Mouse (Mus musculus): ENCODE results near the gene Cdc14b. TPM values are rescaled to one million over a fixed set of nuclear protein-coding genes. Genes with fewer than 3 reads are reported as not detected.

Gene Cdc14b
- polyA plus RNA-seq, 1 experiment from 2014 or later, result 8.6 TPM

DNA sequence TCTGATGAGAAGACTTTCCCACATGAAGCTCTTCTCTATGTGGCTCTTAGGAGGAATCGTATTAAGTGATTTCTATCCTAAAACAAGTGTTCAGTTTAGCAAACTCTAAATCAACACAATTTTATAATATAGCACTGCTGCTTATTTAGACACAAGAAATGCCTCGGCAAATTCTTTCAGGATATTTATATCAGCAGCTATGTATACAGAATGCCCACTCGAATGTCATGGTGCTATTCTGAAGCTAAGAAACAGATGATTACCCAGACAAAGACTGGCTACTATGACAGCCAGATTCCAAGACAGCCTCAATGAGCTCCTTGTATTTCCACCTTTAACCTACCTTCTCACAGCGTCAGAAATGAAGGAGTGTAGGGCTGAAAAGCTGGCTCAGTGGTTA, 42.0 kb downstream of the Cdc14b start:
- Histone ChIP-seq H3K4me1 (replicated peaks; ENCODE audit: control insufficient read depth, insufficient read depth, low read length) (no peaks in the 10 kb centered on the region), H3K4me3 (ENCODE audit: low read length) (no peak overlapping the region), H3K4me2 (ENCODE audit: low read depth, low read length) (no peak overlapping the region), H3K36me3 (ENCODE audit: control insufficient read depth, insufficient read depth, low read length) (no peaks in the 10 kb centered on the region), H3K27me3 (ENCODE audit: control insufficient read depth, insufficient read depth, low read depth, low read length) (no peaks in the 10 kb centered on the region), H3K27ac (ENCODE audit: low read length) (no peak overlapping the region), H3K9ac (ENCODE audit: low read length) (no peak overlapping the region), H3K9me3 (ENCODE audit: control insufficient read depth, low read length) (no peaks in the 10 kb centered on the region)
- ATAC-seq (ENCODE audit: low read depth), result no peak
- WGBS, result 64% methylated on average over 4 of the region's 4 CpGs

DNA sequence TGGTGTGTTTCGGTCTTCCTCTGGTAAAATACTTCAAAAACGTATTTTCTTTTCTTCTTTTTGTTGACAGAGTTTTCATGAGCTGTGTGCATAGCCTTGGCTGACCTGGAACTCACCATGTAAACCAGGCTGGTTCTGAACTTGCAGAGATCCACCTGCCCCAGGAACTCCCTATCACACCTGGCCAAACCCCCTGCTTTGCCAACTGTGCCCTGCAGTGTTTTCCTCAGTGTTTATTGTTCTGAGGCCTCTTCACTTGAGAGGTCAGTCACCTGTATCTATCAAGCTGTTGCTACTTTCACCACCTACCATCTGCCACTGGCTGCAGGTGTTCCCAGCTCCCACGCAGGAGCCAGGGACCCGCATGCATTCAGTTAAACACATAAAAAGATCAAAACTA, 48.4 kb downstream of the Cdc14b start:
- H3K4me2 ChIP-seq (ENCODE audit: low read depth, low read length), result no peak overlapping the region
- no peak overlapping the region for H3K4me3 ChIP-seq (ENCODE audit: low read length)
- no peaks in the 10 kb centered on the region for H3K9me3 ChIP-seq (ENCODE audit: control insufficient read depth, low read length)
- 73% methylated on average over 4 of the region's 4 CpGs for WGBS
- H3K36me3 ChIP-seq (ENCODE audit: control insufficient read depth, insufficient read depth, low read length), result no peaks in the 10 kb centered on the region
- ATAC-seq (ENCODE audit: low read depth), result no peak
- no peaks in the 10 kb centered on the region for H3K27me3 ChIP-seq (ENCODE audit: control insufficient read depth, insufficient read depth, low read depth, low read length)
- H3K4me1 ChIP-seq (replicated peaks; ENCODE audit: control insufficient read depth, insufficient read depth, low read length), result no peaks in the 10 kb centered on the region
- H3K27ac ChIP-seq (ENCODE audit: low read length), result no peak overlapping the region
- H3K9ac ChIP-seq (ENCODE audit: low read length), result no peak overlapping the region

DNA sequence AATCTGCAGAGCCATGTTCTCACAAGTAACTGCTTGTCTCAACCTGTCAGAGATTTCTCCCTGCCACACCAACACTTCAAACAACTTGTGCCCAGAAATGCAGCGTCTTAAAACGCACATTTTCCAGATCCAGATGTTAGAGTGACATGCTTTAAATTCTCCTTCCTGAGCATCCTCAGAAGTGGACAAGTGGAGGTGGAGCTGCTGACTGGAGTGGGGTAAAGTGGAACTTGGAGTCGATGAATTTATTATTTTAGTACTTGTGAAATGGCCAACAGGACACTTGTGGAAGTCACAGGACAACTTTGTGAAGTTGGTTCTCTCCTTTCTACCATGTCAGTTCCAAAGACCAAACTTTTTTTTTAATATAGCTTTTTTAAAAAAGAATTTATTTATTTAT, 49.4 kb downstream of the Cdc14b start:
- no peaks in the 10 kb centered on the region for H3K36me3 ChIP-seq (ENCODE audit: control insufficient read depth, insufficient read depth, low read length)
- H3K27ac ChIP-seq (ENCODE audit: low read length), result no peak overlapping the region
- H3K9ac ChIP-seq (ENCODE audit: low read length), result no peak overlapping the region
- no peak for ATAC-seq (ENCODE audit: low read depth)
- H3K27me3 ChIP-seq (ENCODE audit: control insufficient read depth, insufficient read depth, low read depth, low read length), result no peaks in the 10 kb centered on the region
- H3K4me1 ChIP-seq (replicated peaks; ENCODE audit: control insufficient read depth, insufficient read depth, low read length), result no peaks in the 10 kb centered on the region
- H3K4me2 ChIP-seq (ENCODE audit: low read depth, low read length), result no peak overlapping the region
- 41% methylated on average over 3 of the region's 3 CpGs for WGBS
- no peaks in the 10 kb centered on the region for H3K9me3 ChIP-seq (ENCODE audit: control insufficient read depth, low read length)
- H3K4me3 ChIP-seq (ENCODE audit: low read length), result no peak overlapping the region

DNA sequence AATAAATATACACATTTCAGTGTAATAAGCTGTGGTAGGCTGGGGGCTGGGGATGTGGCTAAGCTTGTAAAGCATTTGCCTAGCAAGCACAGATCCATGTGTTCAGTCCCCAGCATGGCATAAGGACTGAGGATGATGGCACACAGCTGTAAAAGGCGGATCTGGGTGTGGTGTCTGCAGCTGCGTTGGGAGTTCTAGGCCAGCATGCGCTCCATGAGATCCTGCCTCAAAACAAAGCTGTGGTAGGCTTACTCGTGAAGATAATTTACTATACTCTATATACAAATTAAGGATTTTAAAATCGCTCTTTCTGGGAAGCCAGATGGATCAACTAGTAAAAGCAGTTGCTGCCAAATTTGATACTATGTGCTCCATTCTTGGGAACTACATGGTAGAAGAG, 60.2 kb downstream of the Cdc14b start:
- H3K4me2 ChIP-seq (ENCODE audit: low read depth, low read length), result no peak overlapping the region
- no peaks in the 10 kb centered on the region for H3K27me3 ChIP-seq (ENCODE audit: control insufficient read depth, insufficient read depth, low read depth, low read length)
- no peak overlapping the region for H3K4me3 ChIP-seq (ENCODE audit: low read length)
- H3K9me3 ChIP-seq (ENCODE audit: control insufficient read depth, low read length), result no peaks in the 10 kb centered on the region
- H3K4me1 ChIP-seq (replicated peaks; ENCODE audit: control insufficient read depth, insufficient read depth, low read length), result no peaks in the 10 kb centered on the region
- no peak overlapping the region for H3K9ac ChIP-seq (ENCODE audit: low read length)
- no peaks in the 10 kb centered on the region for H3K36me3 ChIP-seq (ENCODE audit: control insufficient read depth, insufficient read depth, low read length)
- 87% methylated on average over 5 of the region's 5 CpGs for WGBS
- H3K27ac ChIP-seq (ENCODE audit: low read length), result no peak overlapping the region
- no peak for ATAC-seq (ENCODE audit: low read depth)

DNA sequence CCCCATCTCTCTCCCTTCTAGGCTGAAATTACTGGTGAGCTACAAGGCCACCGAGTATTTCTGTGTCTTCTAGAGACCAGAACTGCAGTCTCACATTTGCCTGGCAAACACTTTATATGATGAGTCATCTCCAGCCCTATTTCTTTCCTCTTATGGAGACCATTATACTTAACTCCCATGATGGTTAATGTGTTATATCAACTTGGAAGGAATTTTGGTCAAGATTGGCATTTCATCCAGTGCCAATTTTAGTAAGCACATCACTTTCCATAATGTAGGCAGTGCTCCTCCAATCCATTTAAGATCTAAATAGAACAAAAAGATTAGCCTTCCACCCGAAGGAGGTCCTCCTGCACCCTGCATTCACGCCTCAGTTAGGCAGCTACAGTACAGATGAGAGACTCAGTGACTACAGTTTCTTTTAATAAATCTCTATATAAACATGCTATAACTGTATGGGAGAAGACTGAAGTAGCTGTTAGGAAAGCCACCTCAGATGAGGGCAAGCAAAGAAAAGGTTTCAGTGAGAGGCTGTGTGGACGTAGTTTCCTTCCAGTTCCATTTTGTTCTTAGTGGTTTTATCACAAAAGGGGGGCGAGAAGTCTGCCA, 63.0 kb downstream of the Cdc14b start:
- Histone ChIP-seq H3K27ac (ENCODE audit: low read length) (no peak overlapping the region), H3K4me1 (replicated peaks; ENCODE audit: control insufficient read depth, insufficient read depth, low read length) (no peaks in the 10 kb centered on the region), H3K9ac (ENCODE audit: low read length) (no peak overlapping the region), H3K9me3 (ENCODE audit: control insufficient read depth, low read length) (no peaks in the 10 kb centered on the region), H3K36me3 (ENCODE audit: control insufficient read depth, insufficient read depth, low read length) (no peaks in the 10 kb centered on the region), H3K4me3 (ENCODE audit: low read length) (no peak overlapping the region), H3K27me3 (ENCODE audit: control insufficient read depth, insufficient read depth, low read depth, low read length) (no peaks in the 10 kb centered on the region), H3K4me2 (ENCODE audit: low read depth, low read length) (no peak overlapping the region)
- ATAC-seq (ENCODE audit: low read depth), result no peak
- 75% methylated on average over 5 of the region's 5 CpGs for WGBS

DNA sequence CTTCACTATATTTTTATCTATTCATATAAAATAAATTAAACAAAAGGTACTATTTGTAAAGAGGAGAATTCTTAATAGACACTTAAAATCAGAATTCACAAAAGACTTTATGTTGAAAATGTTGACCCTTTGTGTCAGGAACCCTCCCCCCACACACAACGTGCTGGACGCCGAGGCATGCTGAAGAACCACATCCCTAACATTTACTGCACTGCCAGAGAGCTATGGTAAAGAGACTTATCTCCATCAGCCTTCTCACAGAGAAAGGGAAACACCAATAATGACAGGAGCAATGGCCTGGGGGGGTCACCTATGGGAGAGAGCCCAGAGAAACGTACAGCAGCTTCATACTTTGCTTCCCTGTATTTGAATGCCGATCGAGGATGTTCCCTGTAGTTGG, 66.9 kb downstream of the Cdc14b start:
- Histone ChIP-seq H3K9me3 (ENCODE audit: control insufficient read depth, low read length) (no peaks in the 10 kb centered on the region), H3K4me2 (ENCODE audit: low read depth, low read length) (no peak overlapping the region), H3K4me3 (ENCODE audit: low read length) (no peak overlapping the region), H3K9ac (ENCODE audit: low read length) (no peak overlapping the region), H3K4me1 (replicated peaks; ENCODE audit: control insufficient read depth, insufficient read depth, low read length) (no peaks in the 10 kb centered on the region), H3K27ac (ENCODE audit: low read length) (no peak overlapping the region), H3K27me3 (ENCODE audit: control insufficient read depth, insufficient read depth, low read depth, low read length) (no peaks in the 10 kb centered on the region), H3K36me3 (ENCODE audit: control insufficient read depth, insufficient read depth, low read length) (no peaks in the 10 kb centered on the region)
- WGBS, result 81% methylated on average over 6 of the region's 6 CpGs
- no peak for ATAC-seq (ENCODE audit: low read depth)

DNA sequence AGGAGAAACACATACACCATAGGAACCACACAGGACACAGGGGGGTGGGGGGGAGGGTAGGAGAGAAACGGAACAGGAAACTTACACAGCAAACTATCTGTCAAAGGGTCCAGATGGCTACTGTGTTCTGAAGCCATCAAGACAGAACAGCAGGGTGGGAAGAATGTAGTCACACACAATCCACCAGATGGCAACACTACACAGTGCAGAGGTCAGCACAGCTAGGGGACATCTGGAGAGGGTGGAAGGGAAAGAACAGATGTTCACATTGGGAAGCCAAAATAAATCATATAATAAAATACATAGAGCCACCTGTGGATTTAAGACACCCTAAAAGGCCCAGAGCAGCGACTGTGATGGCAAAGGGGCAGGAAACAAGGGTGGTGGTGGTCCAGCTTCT, 69.9 kb downstream of the Cdc14b start:
- H3K4me3 ChIP-seq (ENCODE audit: low read length), result no peak overlapping the region
- ATAC-seq (ENCODE audit: low read depth), result peak; percentile 78
- no peaks in the 10 kb centered on the region for H3K4me1 ChIP-seq (replicated peaks; ENCODE audit: control insufficient read depth, insufficient read depth, low read length)
- H3K27ac ChIP-seq (ENCODE audit: low read length), result no peak overlapping the region
- H3K9ac ChIP-seq (ENCODE audit: low read length), result no peak overlapping the region
- WGBS, result 37% methylated on average over 2 of the region's 2 CpGs
- no peaks in the 10 kb centered on the region for H3K36me3 ChIP-seq (ENCODE audit: control insufficient read depth, insufficient read depth, low read length)
- H3K27me3 ChIP-seq (ENCODE audit: control insufficient read depth, insufficient read depth, low read depth, low read length), result no peaks in the 10 kb centered on the region
- H3K4me2 ChIP-seq (ENCODE audit: low read depth, low read length), result no peak overlapping the region
- no peaks in the 10 kb centered on the region for H3K9me3 ChIP-seq (ENCODE audit: control insufficient read depth, low read length)

DNA sequence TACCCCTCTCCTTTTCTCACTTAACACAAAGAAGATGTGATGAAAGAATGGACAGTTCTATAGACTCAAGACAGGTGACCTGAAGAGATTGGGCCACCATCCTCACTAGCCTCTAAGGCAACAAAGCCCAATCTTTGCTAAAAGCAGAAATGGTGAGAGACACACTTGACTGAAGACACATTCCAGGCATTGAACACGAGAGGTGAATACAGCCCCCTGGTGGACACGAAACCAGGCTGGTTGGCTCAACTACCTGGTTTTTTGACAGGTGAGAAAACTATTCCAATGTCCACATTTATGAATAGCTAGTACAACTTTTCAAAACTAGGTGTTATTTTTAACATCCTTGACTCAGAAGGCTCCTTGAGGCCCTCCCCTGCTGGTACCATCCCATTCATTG, 70.4 kb downstream of the Cdc14b start:
- Histone ChIP-seq H3K27me3 (ENCODE audit: control insufficient read depth, insufficient read depth, low read depth, low read length) (no peaks in the 10 kb centered on the region), H3K36me3 (ENCODE audit: control insufficient read depth, insufficient read depth, low read length) (no peaks in the 10 kb centered on the region), H3K9ac (ENCODE audit: low read length) (no peak overlapping the region), H3K4me1 (replicated peaks; ENCODE audit: control insufficient read depth, insufficient read depth, low read length) (no peaks in the 10 kb centered on the region), H3K27ac (ENCODE audit: low read length) (no peak overlapping the region), H3K4me2 (ENCODE audit: low read depth, low read length) (no peak overlapping the region), H3K9me3 (ENCODE audit: control insufficient read depth, low read length) (no peaks in the 10 kb centered on the region), H3K4me3 (ENCODE audit: low read length) (no peak overlapping the region)
- WGBS, result 62% methylated on average over 2 of the region's 2 CpGs
- no peak for ATAC-seq (ENCODE audit: low read depth)

DNA sequence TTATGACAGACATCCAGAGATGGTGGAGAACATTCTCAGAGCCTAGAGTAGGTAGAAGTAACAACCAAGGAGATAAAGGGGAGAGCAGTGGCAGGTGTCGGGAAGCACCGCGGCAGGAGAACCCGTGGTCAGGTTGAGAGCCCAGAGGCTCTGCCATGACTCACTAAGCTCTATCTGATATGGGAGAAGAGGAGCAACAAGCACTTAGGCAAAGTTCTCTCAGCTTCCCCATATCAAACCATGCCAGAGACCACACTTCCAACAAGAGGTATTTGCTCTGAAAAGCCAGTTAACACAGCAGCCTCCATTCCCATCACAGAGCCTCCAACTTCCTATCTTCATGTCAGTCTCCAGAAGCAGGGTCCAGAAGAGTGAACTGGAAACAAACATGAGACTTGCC, 74.2 kb downstream of the Cdc14b start:
- Histone ChIP-seq H3K9me3 (ENCODE audit: control insufficient read depth, low read length) (no peaks in the 10 kb centered on the region), H3K4me1 (replicated peaks; ENCODE audit: control insufficient read depth, insufficient read depth, low read length) (no peaks in the 10 kb centered on the region)
- WGBS, result 88% methylated on average over 4 of the region's 4 CpGs

DNA sequence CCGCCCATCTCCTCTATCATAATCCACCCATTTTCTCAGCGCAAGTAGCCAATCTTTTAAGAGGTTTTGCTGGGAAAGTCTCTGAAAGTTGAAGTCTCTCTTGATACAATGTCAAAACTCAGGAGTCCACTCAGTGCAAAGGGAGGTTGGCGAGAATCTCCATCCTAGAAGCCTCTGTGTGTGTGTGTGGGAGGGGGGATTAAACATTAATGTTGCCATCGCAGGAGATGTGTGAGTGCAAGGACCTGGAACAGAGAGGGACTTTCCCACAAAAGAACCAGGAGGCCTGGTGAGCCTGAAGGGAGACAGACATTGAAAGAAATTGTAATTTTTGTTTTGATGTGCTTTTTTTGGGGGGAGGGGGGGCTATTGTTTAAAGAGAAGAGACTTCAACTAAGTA, 76.8 kb downstream of the Cdc14b start:
- no peak for ATAC-seq (ENCODE audit: low read depth)
- Histone ChIP-seq H3K27me3 (ENCODE audit: control insufficient read depth, insufficient read depth, low read depth, low read length) (no peaks in the 10 kb centered on the region), H3K4me3 (ENCODE audit: low read length) (no peak overlapping the region), H3K9me3 (ENCODE audit: control insufficient read depth, low read length) (no peaks in the 10 kb centered on the region), H3K9ac (ENCODE audit: low read length) (no peak overlapping the region), H3K4me1 (replicated peaks; ENCODE audit: control insufficient read depth, insufficient read depth, low read length) (no peaks in the 10 kb centered on the region), H3K27ac (ENCODE audit: low read length) (no peak overlapping the region), H3K4me2 (ENCODE audit: low read depth, low read length) (no peak overlapping the region), H3K36me3 (ENCODE audit: control insufficient read depth, insufficient read depth, low read length) (no peaks in the 10 kb centered on the region)
- 89% methylated on average over 4 of the region's 4 CpGs for WGBS

More for the DNA sequence above, 74.2 kb downstream of the Cdc14b start:
- no peak for ATAC-seq (ENCODE audit: low read depth)
- no peak overlapping the region for H3K27ac ChIP-seq (ENCODE audit: low read length)
- no peak overlapping the region for H3K9ac ChIP-seq (ENCODE audit: low read length)
- no peak overlapping the region for H3K4me3 ChIP-seq (ENCODE audit: low read length)
- no peaks in the 10 kb centered on the region for H3K36me3 ChIP-seq (ENCODE audit: control insufficient read depth, insufficient read depth, low read length)
- H3K27me3 ChIP-seq (ENCODE audit: control insufficient read depth, insufficient read depth, low read depth, low read length), result no peaks in the 10 kb centered on the region
- H3K4me2 ChIP-seq (ENCODE audit: low read depth, low read length), result no peak overlapping the region
